In genomic region chr2:60267567-60267966, GRCm38 (mm10) we compare ENCODE assay signal across 18 mouse cellular contexts. TPM values are rescaled to one million over a fixed set of nuclear protein-coding genes. Genes with fewer than 3 reads are reported as not detected.
A peak's percentile ranks its signal among the peaks of the same experiment; 100 is the strongest.
DNase-seq lines count a peak whose midpoint lies in the region; ATAC-seq and TF ChIP-seq lines count a peak whose summit lies in the region.
"Had no signal": no experiment of that assay in that cellular context is flagged by ENCODE, and none has a peak within 500 bp of the region (broad histone marks: within the 10 kb centered on the region; RNA-seq: fewer than 3 reads in every experiment).

No protein-coding gene starts in this region.

- no peaks in the 10 kb centered on the region for H3K36me3 ChIP-seq in heart, embryonic 12.5 days
- H3K36me3 ChIP-seq in kidney, postnatal 0 days (ENCODE audit: insufficient read depth, low read length): no peaks in the 10 kb centered on the region
- H3K36me3 ChIP-seq in E14TG2a.4 (ENCODE audit: insufficient read depth, low read length): no peaks in the 10 kb centered on the region
- H3K36me3 ChIP-seq in embryonic facial prominence, embryonic 13.5 days: peaks cover 21% of the 10 kb centered on the region
- H3K36me3 ChIP-seq: neural tube, embryonic 12.5 days; stomach, embryonic 15.5 days had no signal

- H3K27me3 ChIP-seq in heart, embryonic 12.5 days (replicated peaks): no peaks in the 10 kb centered on the region
- H3K27me3 ChIP-seq in kidney, postnatal 0 days (ENCODE audit: insufficient read depth, low read length): no peaks in the 10 kb centered on the region
- no peaks in the 10 kb centered on the region for H3K27me3 ChIP-seq in E14TG2a.4 (ENCODE audit: insufficient read depth, low read length)
- no peaks in the 10 kb centered on the region for H3K27me3 ChIP-seq in embryonic facial prominence, embryonic 13.5 days
- H3K27me3 ChIP-seq: liver, embryonic 12.5 days; neural tube, embryonic 12.5 days; stomach, embryonic 15.5 days had no signal

- H3K27ac ChIP-seq in heart, embryonic 12.5 days (ENCODE audit: poor library complexity, severe bottlenecking): peak overlapping the region; percentile 43; the same call in 1 of the 2 replicates
- peak overlapping the region; percentile 31; the same call in 1 of the 2 replicates for H3K27ac ChIP-seq in kidney, postnatal 0 days
- peak overlapping the region; percentile 62 for H3K27ac ChIP-seq in embryonic facial prominence, embryonic 13.5 days
- H3K27ac ChIP-seq: liver, embryonic 12.5 days; midbrain, embryonic 10.5 days; neural tube, embryonic 12.5 days; stomach, embryonic 15.5 days had no signal

- H3K9ac ChIP-seq in heart, embryonic 12.5 days: peak overlapping the region; percentile 25; the same call in 1 of the 2 replicates
- H3K9ac ChIP-seq in kidney, postnatal 0 days (ENCODE audit: low read depth, low read length): no peak overlapping the region
- H3K9ac ChIP-seq in embryonic facial prominence, embryonic 13.5 days: no peak overlapping the region
- H3K9ac ChIP-seq: liver, embryonic 12.5 days; neural tube, embryonic 12.5 days; stomach, embryonic 15.5 days had no signal

- no peak overlapping the region for H3K4me3 ChIP-seq in heart, embryonic 12.5 days
- H3K4me3 ChIP-seq in kidney, postnatal 0 days (replicated peaks; ENCODE audit: low read depth, low read length): no peak overlapping the region
- peak overlapping the region; percentile 43 for H3K4me3 ChIP-seq in E14TG2a.4 (replicated peaks; ENCODE audit: low read length)
- no peak overlapping the region for H3K4me3 ChIP-seq in embryonic facial prominence, embryonic 13.5 days
- H3K4me3 ChIP-seq: liver, embryonic 12.5 days; midbrain, embryonic 10.5 days; neural tube, embryonic 12.5 days; stomach, embryonic 15.5 days had no signal

- no peak overlapping the region for H3K4me2 ChIP-seq in heart, embryonic 12.5 days
- no peak overlapping the region for H3K4me2 ChIP-seq in kidney, postnatal 0 days (ENCODE audit: low read length)
- no peak overlapping the region for H3K4me2 ChIP-seq in embryonic facial prominence, embryonic 13.5 days
- H3K4me2 ChIP-seq: liver, embryonic 12.5 days; neural tube, embryonic 12.5 days; stomach, embryonic 15.5 days had no signal

- TF ChIP-seq CTCF in kidney, postnatal 0 days (IDR thresholded peaks at IDR 0.05; ENCODE audit: low read depth): no peak
- TF ChIP-seq CTCF in E14TG2a.4 (conservative IDR thresholded peaks at IDR 0.05; ENCODE audit: low read length): no peak

- DNase-seq in heart, postnatal 14 days: no peak
- peak; percentile 75 for DNase-seq in kidney, postnatal 0 days (ENCODE audit: low spot score)
- DNase-seq in kidney, adult 18-20 months: no peak
- no peak for DNase-seq in adrenal gland, postnatal 4 days (ENCODE audit: low spot score in 2 of 2)
- no peak for DNase-seq in thymus, adult 18-20 months
- DNase-seq: B cell, adult 2 months; cerebellum, postnatal 10 days; embryo, embryonic 11 days; heart, adult 18-20 months; lung, postnatal 36 days; spleen, adult 18-20 months had no signal

- ATAC-seq in heart, embryonic 12.5 days (ENCODE audit: insufficient number of reproducible peaks, low FRiP score): no peak
- peak; percentile 73 for ATAC-seq in kidney, postnatal 0 days (replicated peaks; ENCODE audit: low FRiP score, low read depth)
- ATAC-seq in embryonic facial prominence, embryonic 13.5 days (ENCODE audit: insufficient number of reproducible peaks, insufficient read depth, low FRiP score, low TSS enrichment, low read depth): peak; percentile 64; the same call in 1 of the 2 replicates
- ATAC-seq: liver, embryonic 12.5 days had no signal

- H3K4me1 ChIP-seq in heart, embryonic 12.5 days (replicated peaks): peaks cover 20% of the 10 kb centered on the region
- H3K4me1 ChIP-seq in kidney, postnatal 0 days (replicated peaks; ENCODE audit: insufficient read depth, low read length): no peaks in the 10 kb centered on the region
- peaks cover 11% of the 10 kb centered on the region for H3K4me1 ChIP-seq in E14TG2a.4 (replicated peaks; ENCODE audit: low read depth, low read length)
- H3K4me1 ChIP-seq in embryonic facial prominence, embryonic 13.5 days: peaks cover 15% of the 10 kb centered on the region
- H3K4me1 ChIP-seq: liver, embryonic 12.5 days; midbrain, embryonic 10.5 days; neural tube, embryonic 12.5 days; stomach, embryonic 15.5 days had no signal

- intact Hi-C loops in heart, postnatal 14 days (cut with DNase I): no loop called here

- WGBS in heart, embryonic 12.5 days: 36% methylated on average over 1 of the region's 1 CpGs
- WGBS in kidney, postnatal 0 days: 30% methylated on average over 1 of the region's 1 CpGs
- WGBS in embryonic facial prominence, embryonic 13.5 days: 18% methylated on average over 1 of the region's 1 CpGs

- 0 out of 2 replicates have a peak, but pooled peaks cover 2% of the 10 kb centered on the region for H3K9me3 ChIP-seq in heart, embryonic 12.5 days (replicated peaks)
- no peaks in the 10 kb centered on the region for H3K9me3 ChIP-seq in kidney, postnatal 0 days (replicated peaks; ENCODE audit: low read length)
- H3K9me3 ChIP-seq in E14TG2a.4 (ENCODE audit: low read length): peaks cover 20% of the 10 kb centered on the region
- H3K9me3 ChIP-seq in embryonic facial prominence, embryonic 13.5 days: no peaks in the 10 kb centered on the region
- H3K9me3 ChIP-seq: liver, embryonic 12.5 days; neural tube, embryonic 12.5 days; stomach, embryonic 15.5 days had no signal

RNA-seq across cellular contexts. Expression of gene Cd302, which starts 16.7 kb away (rescaled TPM):
- 23.3 and 23.9 TPM in 2 replicates for polyA plus RNA-seq in heart, embryonic 12.5 days (2016; fragmentation: Nextera tagmentation; extraction: Ambion mirVana)
- 10 to 100 TPM; 11.0 to 11.7 TPM for total RNA-seq in heart, postnatal 14 days (2021)
- polyA plus RNA-seq in kidney, postnatal 0 days (2015; fragmentation: Nextera tagmentation; extraction: Ambion mirVana): 58.6 and 66.8 TPM in 2 replicates
- polyA plus RNA-seq in embryonic facial prominence, embryonic 13.5 days (2015; fragmentation: Nextera tagmentation; extraction: Ambion mirVana): 55.0 and 55.3 TPM in 2 replicates
- 10 to 100 TPM; 19.4 to 35.4 TPM for total RNA-seq in adrenal gland, postnatal 4 days (2021)

RNA-seq across cellular contexts. Expression of gene March7, which starts 57.9 kb away (rescaled TPM):
- 71.1 and 76.6 TPM in 2 replicates for polyA plus RNA-seq in heart, embryonic 12.5 days (2016; fragmentation: Nextera tagmentation; extraction: Ambion mirVana)
- total RNA-seq in heart, postnatal 14 days (2021): 10 to 100 TPM; 33.9 to 37.7 TPM
- 60.3 and 64.3 TPM in 2 replicates for polyA plus RNA-seq in kidney, postnatal 0 days (2015; fragmentation: Nextera tagmentation; extraction: Ambion mirVana)
- 93.8 and 99.3 TPM in 2 replicates for polyA plus RNA-seq in embryonic facial prominence, embryonic 13.5 days (2015; fragmentation: Nextera tagmentation; extraction: Ambion mirVana)
- 10 to 100 TPM; 73.5 to 80.9 TPM for total RNA-seq in adrenal gland, postnatal 4 days (2021)

RNA-seq across cellular contexts. Expression of gene Baz2b, which starts 57.9 kb away (rescaled TPM):
- polyA plus RNA-seq in heart, embryonic 12.5 days (2016; fragmentation: Nextera tagmentation; extraction: Ambion mirVana): 54.8 and 55.9 TPM in 2 replicates
- 10 to 100 TPM; 44.6 to 54.8 TPM for total RNA-seq in heart, postnatal 14 days (2021)
- 51.7 and 53.9 TPM in 2 replicates for polyA plus RNA-seq in kidney, postnatal 0 days (2015; fragmentation: Nextera tagmentation; extraction: Ambion mirVana)
- 70.2 and 76.1 TPM in 2 replicates for polyA plus RNA-seq in embryonic facial prominence, embryonic 13.5 days (2015; fragmentation: Nextera tagmentation; extraction: Ambion mirVana)
- 10 to 100 TPM; 89.2 to 97.1 TPM for total RNA-seq in adrenal gland, postnatal 4 days (2021)
